Mouse (Mus musculus) cerebellum, adult 2 months (tissue): ENCODE measurements at regions not wholly inside any gene's neighbourhood (a gene's known extent, or its start where the extent isn't known, plus 50 kb on each side); places are given as distances from the start of the nearest gene placed in this dataset.

Experiments used
- DNase-seq, 2 experiments: peaks; one replicate each; pipeline ENCODE4 v3.0.0; 2021
- H3K27ac ChIP-seq: fragments of 200-500 bp; 2 replicates; pipeline ENCODE4 v1.5.1; 2012; ENCODE audit warnings: low read length, control low read depth, inconsistent platforms; ENCODE audit not compliant: insufficient read depth
- H3K27me3 ChIP-seq: fragments of 200-500 bp; 2 replicates; pipeline ENCODE4 v1.6.1; 2012; ENCODE audit warnings: inconsistent platforms, mild to moderate bottlenecking, low read length, moderate library complexity; ENCODE audit not compliant: control insufficient read depth, insufficient read depth
- H3K4me1 ChIP-seq: fragments of 200-500 bp; 2 replicates; pipeline ENCODE4 v1.6.1; 2011; ENCODE audit warnings: low read length; ENCODE audit not compliant: control insufficient read depth, insufficient read depth
- H3K4me3 ChIP-seq: fragments of 200-500 bp; replicated peaks from 2 replicates; pipeline ENCODE3; 2011; ENCODE audit warnings: mild to moderate bottlenecking, low read depth, low read length, control low read depth; ENCODE audit not compliant: insufficient read depth
- CTCF ChIP-seq: fragments of 200-500 bp; IDR thresholded peaks from 2 replicates; pipeline ENCODE4 v1.5.1; 2011; ENCODE audit warnings: low read depth, mild to moderate bottlenecking, control low read depth, low read length, moderate library complexity, borderline replicate concordance; ENCODE audit not compliant: insufficient read depth
- POLR2A ChIP-seq: fragments of 200-500 bp; IDR thresholded peaks from 2 replicates; pipeline ENCODE4 v1.6.1; 2011; ENCODE audit warnings: low read length, control low read depth, borderline replicate concordance; ENCODE audit not compliant: insufficient read depth
- WGBS: fragments of 180-500 bp; shearing (Covaris S2); methylation state at CpG from one replicate; pipeline ENCODE4 v1.1.7; 2018; 5-methylcytosine and 5-hydroxymethylcytosine counted together

- Histone ChIP-seq H3K4me3 (no peak overlapping the region), H3K27me3 (no peaks in the 10 kb centered on the region), H3K4me1 (no peaks in the 10 kb centered on the region), H3K27ac (no peak overlapping the region)
- TF ChIP-seq POLR2A (no peak), CTCF (no peak)
- DNase-seq, result no peak
- 79% methylated on average over 4 of the region's 4 CpGs for WGBS
Observed at GRCm38 (mm10) chr8:113394319-113394718, 241.1 kb upstream of the Mon1b start.

- DNase-seq, result no peak
- TF ChIP-seq CTCF (no peak), POLR2A (no peak)
- no peaks in the 10 kb centered on the region for H3K27me3 ChIP-seq
- no peaks in the 10 kb centered on the region for H3K4me1 ChIP-seq
- H3K4me3 ChIP-seq, result no peak overlapping the region
- WGBS, result 41% methylated on average over 4 of the region's 4 CpGs
- no peak overlapping the region for H3K27ac ChIP-seq
Observed at GRCm38 (mm10) chr8:113405158-113405557, 230.2 kb upstream of the Mon1b start.

GRCm38 (mm10) chr8:113419352-113419751, 216.0 kb upstream of the Mon1b start:
- WGBS, result 75% methylated on average over 3 of the region's 3 CpGs

GRCm38 (mm10) chr8:113422651-113423050, 212.7 kb upstream of the Mon1b start:
- Histone ChIP-seq H3K4me3 (no peak overlapping the region), H3K27me3 (no peaks in the 10 kb centered on the region), H3K27ac (no peak overlapping the region), H3K4me1 (no peaks in the 10 kb centered on the region)
- WGBS, result 88% methylated on average over 2 of the region's 2 CpGs
- TF ChIP-seq CTCF (no peak), POLR2A (no peak)
- DNase-seq, result no peak

More at GRCm38 (mm10) chr8:113419352-113419751, 216.0 kb upstream of the Mon1b start:
- TF ChIP-seq POLR2A, result no peak
- TF ChIP-seq CTCF, result no peak
- no peak overlapping the region for H3K27ac ChIP-seq
- DNase-seq, result no peak
- H3K4me3 ChIP-seq, result no peak overlapping the region
- H3K4me1 ChIP-seq, result no peaks in the 10 kb centered on the region
- H3K27me3 ChIP-seq, result no peaks in the 10 kb centered on the region

- DNase-seq, result no peak
- H3K4me3 ChIP-seq, result no peak overlapping the region
- H3K27me3 ChIP-seq, result no peaks in the 10 kb centered on the region
- TF ChIP-seq CTCF (no peak), POLR2A (no peak)
- no peaks in the 10 kb centered on the region for H3K4me1 ChIP-seq
- 72% methylated on average over 7 of the region's 7 CpGs for WGBS
- no peak overlapping the region for H3K27ac ChIP-seq
Observed at GRCm38 (mm10) chr8:113439088-113439487, 196.3 kb upstream of the Mon1b start.

- no peaks in the 10 kb centered on the region for H3K27me3 ChIP-seq
- 81% methylated on average over 2 of the region's 2 CpGs for WGBS
- DNase-seq, result no peak
- TF ChIP-seq CTCF (no peak), POLR2A (no peak)
- no peaks in the 10 kb centered on the region for H3K4me1 ChIP-seq
- no peak overlapping the region for H3K4me3 ChIP-seq
- no peak overlapping the region for H3K27ac ChIP-seq
Observed at GRCm38 (mm10) chr8:113454022-113454421, 181.4 kb upstream of the Mon1b start.

- no peak overlapping the region for H3K4me3 ChIP-seq
- no peaks in the 10 kb centered on the region for H3K27me3 ChIP-seq
- no peak overlapping the region for H3K27ac ChIP-seq
- no peaks in the 10 kb centered on the region for H3K4me1 ChIP-seq
- TF ChIP-seq POLR2A (no peak), CTCF (no peak)
- DNase-seq, result no peak
- 83% methylated on average over 9 of the region's 9 CpGs for WGBS
Observed at GRCm38 (mm10) chr8:113464625-113465024, 170.8 kb upstream of the Mon1b start.

GRCm38 (mm10) chr8:113465156-113465555, 170.2 kb upstream of the Mon1b start:
- WGBS, result 41% methylated on average over 11 of the region's 11 CpGs
- no peak for TF ChIP-seq CTCF
- TF ChIP-seq POLR2A, result no peak
- DNase-seq, result no peak
- Histone ChIP-seq H3K4me3 (no peak overlapping the region), H3K4me1 (no peaks in the 10 kb centered on the region), H3K27ac (no peak overlapping the region), H3K27me3 (no peaks in the 10 kb centered on the region)
